Mouse (Mus musculus) heart, postnatal 0 days (tissue): ENCODE results near the gene Gm20715. TPM values are rescaled to one million over a fixed set of nuclear protein-coding genes. Genes with fewer than 3 reads are reported as not detected.

Source experiments
- ATAC-seq: fragments of 200-750 bp; cut with Nextera tagmentation; 2 replicates; pipeline ENCODE4 v1.8.0; 2017; ENCODE audit warnings: low read depth, moderate number of reproducible peaks, moderate library complexity; ENCODE audit not compliant: insufficient read depth
- DNase-seq: peaks from one replicate; pipeline ENCODE4 v3.0.0-alpha.2; 2016; ENCODE audit warnings: low spot score
- H3K27ac ChIP-seq: fragments of 300-500 bp; sonication (generic); 2 replicates; pipeline ENCODE4 v1.5.1; 2014; ENCODE audit warnings: low read depth, mild to moderate bottlenecking
- H3K27me3 ChIP-seq: fragments of 300-500 bp; sonication (generic); 2 replicates; pipeline ENCODE4 v1.6.1; 2014; ENCODE audit warnings: low read length, mixed read lengths; ENCODE audit not compliant: control insufficient read depth, insufficient read depth
- H3K36me3 ChIP-seq: fragments of 300-500 bp; sonication (generic); replicated peaks from 2 replicates; pipeline ENCODE4 v1.6.1; 2014; ENCODE audit warnings: low read length, mixed read lengths; ENCODE audit not compliant: control insufficient read depth, insufficient read depth
- H3K4me1 ChIP-seq: fragments of 300-500 bp; sonication (generic); 2 replicates; pipeline ENCODE4 v1.6.1; 2014; ENCODE audit warnings: antibody characterized with exemption; ENCODE audit not compliant: control insufficient read depth, insufficient read depth
- H3K4me2 ChIP-seq: fragments of 300-500 bp; sonication (generic); 2 replicates; pipeline ENCODE4 v1.6.1; 2014; ENCODE audit warnings: low read depth, mild to moderate bottlenecking, low read length, moderate library complexity
- H3K4me3 ChIP-seq: fragments of 300-500 bp; sonication (generic); 2 replicates; pipeline ENCODE4 v1.5.1; 2014; ENCODE audit warnings: low read depth, low read length
- H3K9ac ChIP-seq: fragments of 300-500 bp; sonication (generic); replicated peaks from 2 replicates; pipeline ENCODE4 v1.6.1; 2014; ENCODE audit warnings: low read depth, low read length, mixed read lengths
- H3K9me3 ChIP-seq: fragments of 300-500 bp; sonication (generic); replicated peaks from 2 replicates; pipeline ENCODE4 v1.6.1; 2016; ENCODE audit warnings: low read length; ENCODE audit not compliant: control insufficient read depth
- CTCF ChIP-seq: IDR thresholded peaks from 2 replicates; pipeline ENCODE4 v1.5.1; 2016; ENCODE audit warnings: antibody characterized with exemption, control low read depth, low read depth
- EP300 ChIP-seq: IDR thresholded peaks from 2 replicates; pipeline ENCODE4 v1.6.1; 2016; ENCODE audit warnings: antibody characterized with exemption, low read depth
- WGBS: fragments of 180-500 bp; shearing (Covaris S2); extraction: QIAGEN DNeasy Blood & Tissue Kit; methylation state at CpG from one replicate; pipeline ENCODE4 v1.1.7; 2014; 5-methylcytosine and 5-hydroxymethylcytosine counted together
- polyA plus RNA-seq: library from polyadenylated mRNA; unstranded; fragments of >200 nt; fragmentation: Nextera tagmentation; extraction: Ambion mirVana; gene quantifications from 2 replicates; pipeline ENCODE4 v1.2.1, GENCODE M21; 2015
- total RNA-seq: library from RNA; depleted of rRNA; stranded (reverse); fragments of >200 nt; gene quantifications from 2 replicates; pipeline ENCODE4 v1.2.3, GENCODE M21; 2014; ENCODE audit warnings: low replicate concordance

Gene Gm20715
- total and polyA plus RNA-seq, 2 experiments from 2014 or later = not detected

- no peaks in the 10 kb centered on the region for H3K9me3 ChIP-seq
- DNase-seq (peak; percentile 22), ATAC-seq (no peak)
- WGBS = 26% methylated on average over 25 of the region's 25 CpGs
- H3K4me1 ChIP-seq = no peaks in the 10 kb centered on the region
- H3K4me3 ChIP-seq = peak within 1 kb of the TSS; percentile 35
- H3K27ac ChIP-seq = no peak within 1 kb of the TSS
- H3K4me2 ChIP-seq = peak within 1 kb of the TSS; percentile 59
- TF ChIP-seq CTCF (no peak), EP300 (no peak)
- peaks cover 28% of the 10 kb centered on the region for H3K36me3 ChIP-seq
- H3K9ac ChIP-seq = no peak within 1 kb of the TSS
- H3K27me3 ChIP-seq = no peaks in the 10 kb centered on the region
These were observed 11.8 kb upstream of the Gm20715 start, which contains the start of gene Smim17 for GRCm38 (mm10) chr7:6397996-6398975. Gene Smim17 (plus strand): TSS chr7:6398715.

GRCm38 (mm10) chr7:6414626-6415441, 4.8 kb downstream of the Gm20715 start:
- WGBS = 8% methylated on average over 21 of the region's 22 CpGs
- Histone ChIP-seq H3K27me3 (no peaks in the 10 kb centered on the region), H3K27ac (no peak overlapping the region), H3K9ac (no peak overlapping the region), H3K4me2 (no peak overlapping the region), H3K4me1 (no peaks in the 10 kb centered on the region), H3K36me3 (no peaks in the 10 kb centered on the region), H3K9me3 (no peaks in the 10 kb centered on the region), H3K4me3 (no peak overlapping the region)
- DNase-seq = no peak
- TF ChIP-seq CTCF (no peak), EP300 (no peak)
- no peak for ATAC-seq

GRCm38 (mm10) chr7:6415442-6415787, 5.3 kb downstream of the Gm20715 start:
- H3K9ac ChIP-seq = no peak overlapping the region
- H3K36me3 ChIP-seq = no peaks in the 10 kb centered on the region
- no peaks in the 10 kb centered on the region for H3K9me3 ChIP-seq
- H3K4me3 ChIP-seq = no peak overlapping the region
- no peak overlapping the region for H3K4me2 ChIP-seq
- no peak overlapping the region for H3K27ac ChIP-seq
- 11% methylated on average over 8 of the region's 8 CpGs for WGBS
- DNase-seq (no peak), ATAC-seq (no peak)
- TF ChIP-seq CTCF (no peak), EP300 (no peak)
- H3K4me1 ChIP-seq = no peaks in the 10 kb centered on the region
- no peaks in the 10 kb centered on the region for H3K27me3 ChIP-seq

- Histone ChIP-seq H3K27ac (no peak overlapping the region), H3K4me1 (no peaks in the 10 kb centered on the region), H3K27me3 (no peaks in the 10 kb centered on the region), H3K9me3 (no peaks in the 10 kb centered on the region), H3K36me3 (no peaks in the 10 kb centered on the region), H3K4me2 (no peak overlapping the region), H3K9ac (no peak overlapping the region), H3K4me3 (no peak overlapping the region)
- DNase-seq (no peak), ATAC-seq (no peak)
- 73% methylated on average over 6 of the region's 6 CpGs for WGBS
- TF ChIP-seq EP300 (no peak), CTCF (no peak)
These were observed 9.8 kb downstream of the Gm20715 start for GRCm38 (mm10) chr7:6419894-6420293.

GRCm38 (mm10) chr7:6429381-6429780, 19.3 kb downstream of the Gm20715 start:
- WGBS = 77% methylated on average over 3 of the region's 3 CpGs
- no peaks in the 10 kb centered on the region for H3K9me3 ChIP-seq
- ATAC-seq = no peak
- DNase-seq = no peak
- no peak overlapping the region for H3K4me3 ChIP-seq
- H3K27ac ChIP-seq = no peak overlapping the region
- H3K27me3 ChIP-seq = no peaks in the 10 kb centered on the region
- H3K36me3 ChIP-seq = no peaks in the 10 kb centered on the region
- TF ChIP-seq EP300 (no peak), CTCF (no peak)
- H3K9ac ChIP-seq = no peak overlapping the region
- no peaks in the 10 kb centered on the region for H3K4me1 ChIP-seq
- H3K4me2 ChIP-seq = no peak overlapping the region
